Mouse (Mus musculus): ENCODE data around the gene Ndufb4. TPM values are rescaled to one million over a fixed set of nuclear protein-coding genes. Genes with fewer than 3 reads are reported as not detected.

The Ndufb4 gene
- polyA plus RNA-seq, 1 experiment from 2014 or later: 54.4 TPM

DNA sequence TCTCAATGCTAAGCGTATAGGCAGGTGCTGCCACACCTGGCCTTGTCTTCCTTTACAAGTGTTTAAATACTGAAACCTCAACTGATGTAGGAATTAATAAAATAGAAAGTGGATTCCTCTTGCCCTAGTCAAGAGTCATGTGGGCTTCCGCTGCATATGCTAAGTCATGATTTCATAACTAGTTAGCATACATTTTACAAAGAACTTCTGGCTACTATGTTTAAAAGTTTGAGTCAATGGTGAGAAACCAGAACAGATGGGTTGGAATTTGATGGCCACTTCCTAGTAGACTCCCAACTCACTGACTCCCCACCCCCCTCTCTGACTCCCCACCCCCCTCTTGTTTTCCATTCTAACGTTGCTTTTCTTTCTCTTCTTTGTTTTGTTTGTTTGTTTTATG, 54.9 kb downstream of the Ndufb4 start:
- no peak for TF ChIP-seq CTCF (IDR thresholded peaks at IDR 0.05; ENCODE audit: low read depth)
- no peak overlapping the region for H3K4me2 ChIP-seq
- DNase-seq: no peak

DNA sequence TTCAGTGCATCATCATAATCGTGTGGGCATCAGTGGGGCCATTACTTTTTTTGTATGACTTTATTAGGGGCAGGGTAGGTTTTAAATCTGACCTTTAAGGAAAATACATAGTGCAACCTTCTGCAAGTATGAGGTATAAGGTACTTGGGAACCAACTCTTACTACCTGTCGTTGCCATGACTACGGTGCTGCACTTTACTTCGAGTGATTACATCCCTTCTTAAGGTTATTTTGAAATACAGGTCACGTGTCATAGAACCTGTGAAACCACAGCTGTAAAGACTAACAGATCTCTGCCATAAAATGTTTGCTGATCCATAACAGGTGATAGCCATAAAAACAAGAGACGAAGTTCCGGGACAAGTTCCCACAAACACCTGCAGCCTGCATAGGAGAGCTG, 55.8 kb downstream of the Ndufb4 start:
- no peak for DNase-seq

More for the DNA sequence above, 54.9 kb downstream of the Ndufb4 start:
- Histone ChIP-seq H3K36me3 (ENCODE audit: insufficient read depth) (no peaks in the 10 kb centered on the region), H3K9ac (no peak overlapping the region), H3K9me3 (ENCODE audit: low read depth, low read length) (no peaks in the 10 kb centered on the region), H3K4me1 (ENCODE audit: insufficient read depth) (no peaks in the 10 kb centered on the region), H3K27ac (ENCODE audit: low read depth) (no peak overlapping the region), H3K4me3 (ENCODE audit: low read depth, low read length) (no peak overlapping the region), H3K27me3 (ENCODE audit: insufficient read depth, low read length) (no peaks in the 10 kb centered on the region)
- WGBS: 80% methylated on average over 3 of the region's 3 CpGs
- no peak for ATAC-seq (ENCODE audit: insufficient read depth)

DNA sequence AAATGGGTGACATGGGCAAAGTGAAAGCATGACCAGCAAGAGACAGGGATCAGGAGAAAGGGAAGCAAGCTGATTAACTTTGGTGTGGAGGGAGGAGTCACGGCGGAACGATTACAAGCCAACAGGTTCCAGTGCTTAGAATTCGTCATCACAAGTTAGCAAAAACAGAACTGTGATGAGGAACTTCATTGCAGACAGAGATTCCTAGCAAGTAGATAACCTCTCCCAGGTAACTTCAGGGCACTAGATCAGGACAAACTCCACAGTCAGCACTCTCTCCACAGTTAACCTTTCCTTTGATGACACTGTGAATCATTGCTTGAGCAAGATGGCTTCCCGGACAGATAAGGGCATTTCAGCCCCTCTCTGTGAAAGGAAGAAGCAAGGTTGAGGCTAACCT, 56.8 kb downstream of the Ndufb4 start:
- no peaks in the 10 kb centered on the region for H3K36me3 ChIP-seq (ENCODE audit: insufficient read depth)
- no peaks in the 10 kb centered on the region for H3K27me3 ChIP-seq (ENCODE audit: insufficient read depth, low read length)
- no peaks in the 10 kb centered on the region for H3K4me1 ChIP-seq (ENCODE audit: insufficient read depth)
- H3K9me3 ChIP-seq (ENCODE audit: low read depth, low read length): no peaks in the 10 kb centered on the region
- no peak overlapping the region for H3K4me2 ChIP-seq
- no peak for DNase-seq
- H3K9ac ChIP-seq: no peak overlapping the region
- H3K4me3 ChIP-seq (ENCODE audit: low read depth, low read length): no peak overlapping the region
- WGBS: 61% methylated on average over 5 of the region's 5 CpGs
- ATAC-seq (ENCODE audit: insufficient read depth): no peak
- no peak for TF ChIP-seq CTCF (IDR thresholded peaks at IDR 0.05; ENCODE audit: low read depth)
- H3K27ac ChIP-seq (ENCODE audit: low read depth): no peak overlapping the region

More for the DNA sequence above, 55.8 kb downstream of the Ndufb4 start:
- Histone ChIP-seq H3K4me2 (no peak overlapping the region), H3K36me3 (ENCODE audit: insufficient read depth) (no peaks in the 10 kb centered on the region), H3K27me3 (ENCODE audit: insufficient read depth, low read length) (no peaks in the 10 kb centered on the region), H3K9me3 (ENCODE audit: low read depth, low read length) (no peaks in the 10 kb centered on the region), H3K27ac (ENCODE audit: low read depth) (no peak overlapping the region), H3K9ac (no peak overlapping the region), H3K4me3 (ENCODE audit: low read depth, low read length) (no peak overlapping the region), H3K4me1 (ENCODE audit: insufficient read depth) (no peaks in the 10 kb centered on the region)
- 78% methylated on average over 7 of the region's 7 CpGs for WGBS
- ATAC-seq (ENCODE audit: insufficient read depth): no peak
- TF ChIP-seq CTCF (IDR thresholded peaks at IDR 0.05; ENCODE audit: low read depth): no peak

Other genes with a start within 250 kb of the Ndufb4 start
- gene Gtf2e1, start 114.7 kb downstream of the Ndufb4 start, polyA plus RNA-seq (2014; fragmentation: Nextera tagmentation; extraction: Ambion mirVana): 28.9 and 29.6 TPM in 2 replicates
- gene Rabl3, start 114.6 kb downstream of the Ndufb4 start, polyA plus RNA-seq (2014; fragmentation: Nextera tagmentation; extraction: Ambion mirVana): 24.2 and 27.8 TPM in 2 replicates
- 0.15 and 0.17 TPM in 2 replicates for gene Hgd, start 74.3 kb downstream of the Ndufb4 start, polyA plus RNA-seq (2014; fragmentation: Nextera tagmentation; extraction: Ambion mirVana)
- gene Fstl1, start 122.4 kb upstream of the Ndufb4 start, polyA plus RNA-seq (2014; fragmentation: Nextera tagmentation; extraction: Ambion mirVana): 460 and 502 TPM in 2 replicates
- 0.38 and 0.46 TPM in 2 replicates for gene Gm36028, start 206.7 kb upstream of the Ndufb4 start, polyA plus RNA-seq (2014; fragmentation: Nextera tagmentation; extraction: Ambion mirVana)
- 73.9 and 78.4 TPM in 2 replicates for gene Lrrc58, start 213.9 kb upstream of the Ndufb4 start, polyA plus RNA-seq (2014; fragmentation: Nextera tagmentation; extraction: Ambion mirVana)

All from lung, embryonic 14.5 days (tissue).